Mouse (Mus musculus) megakaryocyte, embryonic 14.5 days (primary cell): ENCODE measurements around the gene Osbpl2.

Experiments used
- FLI1 ChIP-seq: IDR thresholded peaks from 2 replicates; pipeline ENCODE4 v1.6.1; 2012; ENCODE audit warnings: low read length, inconsistent platforms, mixed read lengths
- GATA1 ChIP-seq: IDR thresholded peaks from 3 replicates; pipeline ENCODE4 v1.6.1; 2012; ENCODE audit warnings: mixed read lengths, low read length, inconsistent platforms, borderline replicate concordance

DNA sequence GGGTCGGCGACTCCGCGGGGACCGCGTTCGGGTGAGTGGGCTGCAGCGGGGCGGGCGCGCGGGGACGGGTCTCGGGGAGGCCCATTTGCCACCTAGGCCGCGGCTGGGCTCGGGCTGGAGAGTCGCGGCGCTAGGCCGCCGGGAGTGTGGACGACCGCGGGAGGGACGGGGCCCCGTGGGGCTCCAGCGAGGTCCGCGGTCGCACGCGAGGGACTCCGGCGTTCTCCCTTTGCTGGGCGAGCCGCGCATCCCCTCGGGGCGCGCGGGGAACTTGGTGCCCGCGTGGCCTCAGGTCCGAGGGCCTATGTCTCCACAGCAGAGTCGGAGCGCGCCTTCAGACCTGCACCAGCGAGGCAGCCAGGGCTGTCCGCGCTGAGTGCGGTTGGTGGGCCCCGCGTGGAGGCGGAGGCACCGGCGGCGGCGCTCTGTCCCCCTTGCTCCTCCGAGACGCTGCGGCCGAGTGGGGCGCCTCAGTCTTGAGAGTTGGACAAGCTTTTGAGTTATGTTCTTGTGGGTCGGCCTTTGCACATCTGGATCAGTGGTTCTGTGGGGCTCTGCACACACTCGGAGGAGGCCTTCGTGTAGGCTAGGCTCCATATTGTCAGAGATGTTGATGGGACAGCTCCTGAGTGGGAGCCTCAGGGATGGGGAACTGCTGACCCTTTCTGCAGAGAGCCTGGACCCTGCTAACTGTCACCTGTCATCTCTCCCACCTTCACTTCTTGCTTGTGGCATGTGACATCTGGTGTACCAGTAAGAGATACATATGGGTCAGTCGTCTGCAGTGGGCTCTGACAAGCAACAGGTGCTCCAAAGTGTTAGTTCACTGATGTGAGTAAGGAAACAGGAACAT lies 559 bp downstream of the Osbpl2 start:
- TF ChIP-seq GATA1 (no peak), FLI1 (no peak)
